8 mouse cellular contexts compared by ENCODE assay signal in the genomic region with DNA sequence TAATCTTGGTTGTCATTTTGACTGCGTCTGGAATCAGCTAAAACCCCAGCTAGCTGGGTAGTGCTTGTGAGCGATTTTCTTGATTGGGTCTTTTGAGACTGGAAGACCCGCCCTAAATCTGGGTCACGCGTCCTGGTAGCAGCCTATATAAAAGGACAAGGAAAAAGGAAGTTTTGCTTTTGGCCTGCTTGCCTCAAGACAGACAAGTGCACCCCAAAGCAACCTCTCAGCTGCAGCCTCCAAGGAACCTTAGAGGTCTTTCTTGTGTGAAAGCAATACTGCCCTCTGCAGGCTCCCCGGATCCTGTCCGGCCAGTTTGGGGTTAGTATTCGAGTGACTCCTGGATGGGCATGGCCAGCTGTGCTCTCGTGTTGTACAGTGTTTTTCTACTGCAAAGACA. TPM values are rescaled to one million over a fixed set of nuclear protein-coding genes. Genes with fewer than 3 reads are reported as not detected.
DNase-seq lines count a peak whose midpoint lies in the region; ATAC-seq lines count a peak whose summit lies in the region.

No protein-coding gene starts in this region.

- H3K27me3 ChIP-seq in intestine, embryonic 15.5 days (replicated peaks): no peaks in the 10 kb centered on the region

- H3K9ac ChIP-seq in intestine, embryonic 15.5 days: no peak overlapping the region

- H3K4me1 ChIP-seq in intestine, embryonic 15.5 days (replicated peaks): 0 out of 2 replicates have a peak, but pooled peaks cover 7% of the 10 kb centered on the region

- intact Hi-C loops in gastrocnemius, postnatal 36 days (cut with DNase I): loop anchor here (2.0 to 5.0 kb wide), 2 partner anchors 47 to 65 kb away; no protein-coding TSS in a partner anchor
- intact Hi-C loops in left cerebral cortex, postnatal 14 days (cut with DNase I): no loop called here

- H3K4me2 ChIP-seq in intestine, embryonic 15.5 days (replicated peaks): peak overlapping the region; percentile 87

- no peaks in the 10 kb centered on the region for H3K36me3 ChIP-seq in intestine, embryonic 15.5 days

- H3K4me3 ChIP-seq in intestine, embryonic 15.5 days (replicated peaks): peak overlapping the region; percentile 70

- H3K9me3 ChIP-seq in intestine, embryonic 15.5 days: no peaks in the 10 kb centered on the region

- 13% methylated on average over 9 of the region's 9 CpGs for WGBS in intestine, embryonic 15.5 days

- peak; percentile 78 for ATAC-seq in intestine, embryonic 15.5 days
- ATAC-seq in megakaryocyte-erythroid progenitor cell, adult 5-6 weeks (replicated peaks; ENCODE audit: low FRiP score, low TSS enrichment, poor library complexity, severe bottlenecking): peak; percentile 81

- H3K27ac ChIP-seq in intestine, embryonic 15.5 days: peak overlapping the region; percentile 79; the same call in 1 of the 2 replicates

- peak; percentile 91 for DNase-seq in adrenal gland, adult 2 months
- peak; percentile 43 for DNase-seq in embryo, embryonic 11.5 days (ENCODE audit: low read depth, low spot score)
- DNase-seq in gastrocnemius, postnatal 36 days: peak; percentile 78 to 83
- peak; percentile 64 to 76 for DNase-seq in left cerebral cortex, postnatal 14 days (ENCODE audit: low spot score in 2 of 2)
- DNase-seq in right cerebral cortex, postnatal 36 days (ENCODE audit: low spot score in 2 of 2): peak; percentile 55 to 63
- peak; percentile 74 to 82 for DNase-seq in urinary bladder, postnatal 4 days (ENCODE audit: low spot score in 2 of 2)

RNA-seq across cellular contexts. Expression of a gene that starts 0.7 kb away (rescaled TPM):
- total RNA-seq in adrenal gland, adult 2 months (2021): 10 to 100 TPM in 1 of 2 experiments, 1 to 10 TPM in 1; 7.0 to 10.2 TPM
- 2.8 and 3.0 TPM in 2 replicates for polyA plus RNA-seq in adrenal gland, adult 2 months (2012; rRNA removed)
- 1 to 10 TPM; 3.6 to 4.6 TPM for total RNA-seq in gastrocnemius, postnatal 36 days (2021)
- 8.6 TPM in 2 replicates for polyA plus RNA-seq in intestine, embryonic 15.5 days (2015; fragmentation: Nextera tagmentation; extraction: Ambion mirVana)
- total RNA-seq in left cerebral cortex, postnatal 14 days (2021): 1 to 10 TPM; 2.0 to 2.9 TPM
- total RNA-seq in megakaryocyte-erythroid progenitor cell, adult 5-6 weeks (2014; fragmentation: Nextera tagmentation): 15.8 and 19.4 TPM in 2 replicates
- total RNA-seq in megakaryocyte-erythroid progenitor cell, adult 5-6 weeks (2017): 22.1 and 23.0 TPM in 2 replicates

RNA-seq across cellular contexts. Expression of a gene that starts 1.4 kb away (rescaled TPM):
- total RNA-seq in adrenal gland, adult 2 months (2021): 10 to 100 TPM; 10.7 to 15.4 TPM
- 1.8 and 2.1 TPM in 2 replicates for polyA plus RNA-seq in adrenal gland, adult 2 months (2012; rRNA removed)
- 1 to 10 TPM; 4.3 to 4.7 TPM for total RNA-seq in gastrocnemius, postnatal 36 days (2021)
- polyA plus RNA-seq in intestine, embryonic 15.5 days (2015; fragmentation: Nextera tagmentation; extraction: Ambion mirVana): 12.0 and 14.0 TPM in 2 replicates
- total RNA-seq in left cerebral cortex, postnatal 14 days (2021): 1 to 10 TPM; 2.1 TPM
- total RNA-seq in megakaryocyte-erythroid progenitor cell, adult 5-6 weeks (2014; fragmentation: Nextera tagmentation): 14.8 and 18.1 TPM in 2 replicates
- total RNA-seq in megakaryocyte-erythroid progenitor cell, adult 5-6 weeks (2017): 28.3 and 40.9 TPM in 2 replicates

RNA-seq across cellular contexts. Expression of a gene that starts 38.9 kb away (rescaled TPM):
- total RNA-seq in adrenal gland, adult 2 months (2021): 10 to 100 TPM; 70.3 to 100.0 TPM
- 2.5 and 3.8 TPM in 2 replicates for polyA plus RNA-seq in adrenal gland, adult 2 months (2012; rRNA removed)
- total RNA-seq in gastrocnemius, postnatal 36 days (2021): 100 to 1,000 TPM; 156 to 177 TPM
- polyA plus RNA-seq in intestine, embryonic 15.5 days (2015; fragmentation: Nextera tagmentation; extraction: Ambion mirVana): 34.9 and 40.2 TPM in 2 replicates
- total RNA-seq in left cerebral cortex, postnatal 14 days (2021): 100 to 1,000 TPM; 119 to 122 TPM
- 50.3 and 58.3 TPM in 2 replicates for total RNA-seq in megakaryocyte-erythroid progenitor cell, adult 5-6 weeks (2014; fragmentation: Nextera tagmentation)
- 52.8 and 55.5 TPM in 2 replicates for total RNA-seq in megakaryocyte-erythroid progenitor cell, adult 5-6 weeks (2017)

Comparison
In these comparisons a context has a peak if more than half of its experiments do, and no peak if none do; other contexts are left out.
1. Peak in every context shown above with its lines: DNase-seq, ATAC-seq, H3K4me3 ChIP-seq and H3K27ac ChIP-seq.